Mouse (Mus musculus) c-Kit-positive CD71-positive TER-119-positive erythroid progenitor cells, embryonic 14.5 days (primary cell): ENCODE data around the gene Tbc1d16.

Experiments used
- DNase-seq: peaks from one replicate; pipeline ENCODE4 v3.0.0-alpha.2; 2013; ENCODE audit warnings: low spot score

Tbc1d16 gene

GRCm38 (mm10) chr11:119176389-119177179, 51.7 kb downstream of the Tbc1d16 start:
- no peak for DNase-seq

GRCm38 (mm10) chr11:119171588-119171987, 56.7 kb downstream of the Tbc1d16 start:
- no peak for DNase-seq

- DNase-seq = no peak
Observed at GRCm38 (mm10) chr11:119168851-119169250, 59.4 kb downstream of the Tbc1d16 start.

DNA sequence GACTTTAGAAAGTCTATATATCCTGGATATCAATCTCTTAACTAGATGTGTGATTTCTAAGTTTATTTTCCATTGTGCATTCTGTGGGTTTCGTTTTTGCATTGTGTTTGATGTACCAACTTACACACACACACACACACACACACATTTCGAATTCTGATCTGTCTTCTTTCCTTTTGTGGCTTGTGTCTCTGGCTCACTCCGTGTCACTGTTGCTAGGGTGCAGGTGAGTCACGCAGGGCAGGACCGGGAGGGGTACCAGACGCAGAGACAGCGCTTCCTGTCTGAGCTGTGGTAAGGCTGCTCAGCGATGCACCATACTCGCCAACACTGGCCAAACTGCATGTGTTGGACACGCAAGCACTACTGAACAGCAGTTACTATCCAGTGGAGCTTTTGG, 62.3 kb downstream of the Tbc1d16 start:
- no peak for DNase-seq

DNA sequence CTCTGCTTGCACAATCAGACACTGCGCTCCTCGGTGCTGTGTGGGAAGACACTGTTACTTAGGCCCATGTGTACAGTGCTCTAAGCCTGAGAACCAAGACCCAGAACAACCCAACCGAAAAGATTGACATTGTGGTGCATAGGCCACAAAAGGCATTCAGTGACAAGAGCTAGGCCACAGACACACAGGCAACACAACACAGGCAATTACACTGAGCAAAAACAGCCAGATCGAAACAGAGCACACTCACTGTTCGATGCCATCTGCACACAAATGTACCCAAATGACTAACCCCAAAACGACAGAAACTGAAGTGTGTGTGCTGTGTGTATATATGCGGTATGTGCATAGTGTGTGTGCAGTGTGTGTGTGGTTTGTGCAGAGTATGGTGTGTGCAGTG, 63.9 kb downstream of the Tbc1d16 start:
- DNase-seq = no peak

GRCm38 (mm10) chr11:119163734-119163992, 64.6 kb downstream of the Tbc1d16 start:
- DNase-seq = no peak

GRCm38 (mm10) chr11:119162959-119163733, 65.2 kb downstream of the Tbc1d16 start:
- DNase-seq = no peak

DNA sequence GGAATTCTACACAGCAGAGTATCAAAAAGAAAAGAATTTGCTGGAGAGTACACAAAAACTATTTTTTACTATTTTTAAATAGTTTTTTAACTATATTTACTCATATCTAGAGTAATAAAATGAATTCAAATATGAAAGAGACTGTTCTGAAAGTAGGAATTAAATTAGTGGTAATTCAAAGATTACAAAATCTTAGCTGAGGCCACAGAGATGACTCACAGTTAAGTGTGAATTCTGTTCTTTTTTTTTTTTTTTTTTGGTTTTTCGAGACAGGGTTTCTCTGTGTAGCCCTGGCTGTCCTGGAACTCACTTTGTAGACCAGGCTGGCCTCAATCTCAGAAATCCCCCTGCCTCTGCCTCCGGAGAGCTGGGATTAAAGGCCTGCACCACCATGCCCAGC, 66.6 kb downstream of the Tbc1d16 start:
- no peak for DNase-seq

DNA sequence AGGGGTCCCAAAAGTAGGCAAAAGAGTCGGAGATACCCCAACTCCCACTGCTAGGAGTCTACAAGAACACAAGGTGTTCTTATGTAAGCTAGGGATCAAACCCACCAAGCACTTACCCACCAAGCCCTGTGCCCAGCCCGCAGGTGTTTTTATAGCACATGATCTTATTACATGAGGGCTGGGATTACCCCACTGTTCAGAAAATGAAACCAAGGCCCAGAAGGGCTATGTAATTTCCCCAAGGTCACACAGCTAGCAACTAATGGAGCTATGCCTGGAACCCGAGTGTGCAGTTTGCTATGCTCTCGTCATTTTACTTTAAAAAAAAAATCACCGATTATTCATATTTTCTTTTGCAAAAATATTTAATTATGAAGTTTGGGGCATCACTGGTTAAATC, 68.2 kb downstream of the Tbc1d16 start:
- no peak for DNase-seq

GRCm38 (mm10) chr11:119159496-119159895, 68.8 kb downstream of the Tbc1d16 start:
- DNase-seq = peak; percentile 21

GRCm38 (mm10) chr11:119157377-119158189, 70.7 kb downstream of the Tbc1d16 start:
- no peak for DNase-seq

DNA sequence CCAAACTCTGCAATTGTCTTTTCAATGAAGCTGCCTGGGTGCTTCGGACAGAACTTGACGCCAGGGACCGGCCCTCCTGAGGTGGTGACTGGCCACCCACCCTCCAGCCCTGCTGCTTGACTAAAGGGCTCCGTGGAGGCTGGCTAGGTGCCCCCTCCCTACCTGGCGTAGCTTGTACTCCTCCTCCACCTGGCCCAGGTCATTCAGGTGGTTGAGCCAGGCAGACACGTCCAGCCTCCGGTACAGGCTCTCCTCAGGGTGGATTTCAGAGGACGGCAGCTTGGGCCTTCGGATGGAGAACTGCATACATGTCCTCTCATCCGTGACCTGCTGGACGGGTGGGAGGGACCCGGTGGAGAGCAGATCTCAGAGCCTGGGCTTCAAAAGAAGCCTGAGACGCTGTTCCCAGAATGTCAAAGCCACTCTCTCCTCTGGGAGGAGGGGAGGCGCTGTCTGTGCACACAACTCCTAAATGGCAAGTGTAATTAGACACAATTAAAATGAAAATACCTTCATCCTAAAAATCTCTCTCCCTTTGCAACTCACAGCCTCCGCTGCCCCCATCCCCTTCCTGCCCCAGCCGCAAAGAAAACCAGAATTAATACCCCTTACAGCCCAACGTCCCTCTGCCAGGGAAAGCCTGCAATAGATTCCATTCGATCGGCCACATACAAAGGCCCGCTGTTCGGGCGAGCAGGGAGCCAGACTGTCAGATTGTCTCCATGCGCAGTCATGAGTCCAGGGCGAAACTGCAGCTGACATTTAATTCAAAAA, 71.6 kb downstream of the Tbc1d16 start:
- DNase-seq = no peak

- DNase-seq = no peak
Observed at GRCm38 (mm10) chr11:119155638-119156480, 72.4 kb downstream of the Tbc1d16 start.

GRCm38 (mm10) chr11:119152321-119152831, 75.9 kb downstream of the Tbc1d16 start:
- DNase-seq = no peak

DNA sequence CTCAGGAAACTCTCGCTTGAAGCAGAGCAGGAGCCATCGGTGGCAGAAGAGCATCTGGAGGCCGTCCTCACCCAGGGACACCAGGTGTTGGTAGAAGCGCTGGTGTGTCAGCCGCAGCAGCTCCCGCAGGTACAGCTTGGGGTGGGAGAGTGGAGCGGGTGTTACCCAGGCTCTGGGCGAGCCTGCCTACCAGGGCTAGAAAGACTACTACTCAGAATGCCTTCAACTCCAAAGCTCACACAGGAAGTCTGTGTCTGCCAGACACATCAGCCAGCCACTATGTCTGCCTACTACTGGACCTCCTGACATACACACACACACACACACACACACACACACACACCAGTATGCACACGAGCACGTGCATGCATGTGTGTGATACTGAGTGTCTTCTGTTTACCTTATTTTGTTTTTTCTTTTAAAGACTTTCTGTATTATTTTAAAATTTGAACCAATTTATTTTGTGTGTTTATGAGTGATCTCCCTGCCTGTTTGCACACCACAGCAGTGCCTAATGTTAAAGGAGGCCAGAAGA, 77.2 kb downstream of the Tbc1d16 start:
- DNase-seq = no peak

GRCm38 (mm10) chr11:119150442-119150841, 77.9 kb downstream of the Tbc1d16 start:
- no peak for DNase-seq

DNA sequence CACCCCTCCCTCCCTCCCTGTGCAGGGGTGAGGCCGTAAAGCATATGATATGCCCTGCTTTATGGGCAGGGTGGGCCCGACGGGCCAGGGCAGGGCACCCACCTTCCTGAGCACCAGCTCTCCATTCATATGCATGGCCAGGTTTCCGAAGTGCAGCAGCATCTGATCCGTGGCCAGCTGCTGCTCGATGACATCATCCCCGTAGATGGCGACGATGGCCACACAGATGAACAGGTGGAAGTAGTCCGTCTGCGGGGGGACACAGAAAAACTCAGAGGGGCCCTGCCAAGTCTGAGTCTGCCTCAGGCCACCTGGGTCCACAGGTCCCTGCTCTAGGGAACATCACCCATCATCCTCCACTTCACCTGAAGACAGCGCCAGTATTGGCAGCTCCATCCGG, 79.5 kb downstream of the Tbc1d16 start:
- DNase-seq = no peak

DNA sequence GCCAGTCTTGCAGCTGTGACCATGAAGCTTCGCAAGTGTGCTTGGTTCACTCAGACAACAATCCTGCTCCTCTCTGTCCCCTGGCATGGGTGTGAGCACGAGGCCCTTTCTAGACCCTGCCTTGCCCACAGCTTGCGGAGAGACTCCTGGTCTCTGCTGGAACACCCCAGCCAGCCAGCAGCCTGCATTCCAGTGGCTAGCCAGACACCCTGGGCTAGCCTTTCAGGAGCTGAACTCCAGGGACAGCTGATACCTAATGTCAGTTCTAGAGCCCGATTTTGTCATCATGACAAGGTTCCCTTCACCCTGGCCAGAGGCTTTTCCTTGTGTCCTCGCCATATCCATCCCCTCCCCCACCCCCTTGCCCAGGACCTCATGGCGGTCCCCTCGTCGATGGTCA, 81.1 kb downstream of the Tbc1d16 start:
- no peak for DNase-seq

DNA sequence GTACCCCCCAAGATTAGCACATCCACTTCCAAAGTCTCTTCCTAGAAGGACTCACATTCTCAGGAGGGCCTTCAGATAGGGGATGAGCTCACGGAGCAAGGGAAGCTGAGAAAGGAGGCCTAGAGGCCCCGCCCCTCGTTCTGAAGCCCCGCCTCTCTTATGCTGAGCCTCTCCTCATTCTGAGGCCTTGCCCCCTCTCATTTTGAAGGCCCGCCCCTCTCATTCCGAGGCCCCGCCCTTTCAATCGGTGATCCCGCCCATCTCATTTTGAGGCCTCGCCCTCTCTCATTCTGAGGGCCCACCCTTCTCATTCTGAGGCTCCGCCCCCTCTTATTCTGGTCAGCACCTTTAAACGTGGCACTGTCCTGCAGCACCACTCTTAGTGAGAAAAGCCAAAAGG, 82.2 kb downstream of the Tbc1d16 start:
- no peak for DNase-seq

DNA sequence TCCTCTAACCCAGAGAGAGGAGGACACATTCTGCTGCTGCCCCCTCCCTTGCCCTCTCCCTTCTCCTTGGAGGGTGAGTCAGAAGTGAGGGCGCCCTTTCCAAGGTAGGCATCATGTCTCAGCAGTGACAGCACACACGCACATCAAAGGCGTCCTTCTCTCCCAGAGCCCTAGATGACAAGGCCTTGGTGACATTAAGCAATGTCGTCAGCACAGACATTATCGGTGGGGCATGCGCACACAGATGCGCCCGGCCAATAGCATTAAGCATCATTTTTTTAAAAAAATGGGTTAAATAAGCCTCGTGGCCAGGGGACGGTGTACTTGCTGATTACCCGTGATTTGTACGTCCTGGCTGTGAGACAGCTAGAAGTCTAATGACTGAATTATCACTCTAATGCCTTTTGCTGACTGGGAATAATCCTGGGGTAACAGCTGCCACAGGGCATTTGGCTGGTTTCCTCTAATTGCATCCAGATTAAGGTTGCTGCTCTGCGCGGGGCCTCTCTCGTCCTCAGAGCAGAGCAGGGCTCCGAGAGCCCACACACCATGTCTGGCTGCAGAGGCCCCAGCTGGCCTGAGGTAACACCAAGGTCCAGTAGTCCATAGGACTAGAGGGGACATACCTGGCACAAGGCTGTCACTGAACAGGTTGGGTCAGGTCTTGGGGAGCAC, 83.4 kb downstream of the Tbc1d16 start:
- no peak for DNase-seq
